Mouse (Mus musculus) intestine, embryonic 15.5 days (tissue): ENCODE measurements around the gene Palmd. TPM values are rescaled to one million over a fixed set of nuclear protein-coding genes. Genes with fewer than 3 reads are reported as not detected.

ENCODE experiments used
- ATAC-seq: fragments of 200-750 bp; cut with Nextera tagmentation; 2 replicates; pipeline ENCODE4 v1.8.0; 2017; ENCODE audit warnings: moderate TSS enrichment, moderate library complexity
- H3K27ac ChIP-seq: fragments of 300-500 bp; sonication (generic); 2 replicates; pipeline ENCODE4 v1.5.1; 2015; ENCODE audit warnings: mild to moderate bottlenecking, inconsistent platforms
- H3K27me3 ChIP-seq: fragments of 300-500 bp; sonication (generic); replicated peaks from 2 replicates; pipeline ENCODE4 v1.6.1; 2015; ENCODE audit warnings: inconsistent platforms
- H3K36me3 ChIP-seq: fragments of 300-500 bp; sonication (generic); 2 replicates; pipeline ENCODE4 v1.6.1; 2015; ENCODE audit warnings: inconsistent platforms
- H3K4me1 ChIP-seq: fragments of 300-500 bp; sonication (generic); replicated peaks from 2 replicates; pipeline ENCODE4 v1.6.1; 2015; ENCODE audit warnings: inconsistent platforms
- H3K4me2 ChIP-seq: fragments of 300-500 bp; sonication (generic); replicated peaks from 2 replicates; pipeline ENCODE4 v1.6.1; 2015; ENCODE audit warnings: mild to moderate bottlenecking, inconsistent platforms
- H3K4me3 ChIP-seq: fragments of 300-500 bp; sonication (generic); replicated peaks from 2 replicates; pipeline ENCODE4 v1.5.1; 2015; ENCODE audit warnings: inconsistent platforms
- H3K9ac ChIP-seq: fragments of 300-500 bp; sonication (generic); 2 replicates; pipeline ENCODE4 v1.6.1; 2015; ENCODE audit warnings: inconsistent platforms
- H3K9me3 ChIP-seq: fragments of 300-500 bp; sonication (generic); 2 replicates; pipeline ENCODE4 v1.6.1; 2016; ENCODE audit warnings: inconsistent platforms
- WGBS: fragments of 180-500 bp; shearing (Covaris S2); methylation state at CpG from one replicate; pipeline ENCODE4 v1.1.7; 2015; 5-methylcytosine and 5-hydroxymethylcytosine counted together
- polyA plus RNA-seq: library from polyadenylated mRNA; unstranded; fragments of >200 nt; fragmentation: Nextera tagmentation; extraction: Ambion mirVana; gene quantifications from 2 replicates; pipeline ENCODE4 v1.2.1, GENCODE M21; 2015

Gene Palmd
- polyA plus RNA-seq, 1 experiment from 2014 or later = 3.2 TPM

DNA sequence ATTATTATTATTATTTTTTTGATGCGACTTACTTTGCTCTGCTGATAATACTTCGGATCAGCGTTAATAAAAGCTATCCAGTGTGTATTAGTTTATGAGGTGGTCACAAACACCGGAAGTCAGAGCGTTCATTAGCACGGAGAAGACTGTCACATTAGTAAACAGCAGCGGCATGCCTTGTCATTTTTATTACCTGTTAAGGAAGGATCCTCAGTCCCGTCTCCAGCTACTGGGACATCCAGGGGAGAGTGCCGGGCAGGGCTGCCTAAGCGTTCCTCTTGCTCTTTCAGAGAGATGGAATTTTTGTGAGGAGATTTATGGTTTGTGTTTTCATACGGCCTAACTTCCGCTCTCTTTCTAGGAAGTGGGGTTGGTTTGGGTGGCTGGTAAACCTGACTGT lies 45.7 kb downstream of the Palmd start:
- Histone ChIP-seq H3K27me3 (no peaks in the 10 kb centered on the region), H3K9ac (no peak overlapping the region), H3K4me3 (no peak overlapping the region), H3K36me3 (no peaks in the 10 kb centered on the region), H3K4me2 (0 out of 2 replicates have a peak overlapping the region, but pooled peaks have one; percentile 19), H3K9me3 (no peaks in the 10 kb centered on the region), H3K27ac (no peak overlapping the region), H3K4me1 (no peaks in the 10 kb centered on the region)
- ATAC-seq = no peak
- 38% methylated on average over 12 of the region's 12 CpGs for WGBS

GRCm38 (mm10) chr3:116921535-116921934 lies 47.3 kb downstream of the Palmd start:
- 77% methylated on average over 3 of the region's 3 CpGs for WGBS
- Histone ChIP-seq H3K27ac (no peak overlapping the region), H3K9me3 (no peaks in the 10 kb centered on the region), H3K36me3 (no peaks in the 10 kb centered on the region), H3K9ac (no peak overlapping the region), H3K27me3 (no peaks in the 10 kb centered on the region), H3K4me1 (no peaks in the 10 kb centered on the region), H3K4me2 (no peak overlapping the region), H3K4me3 (no peak overlapping the region)
- no peak for ATAC-seq

- Histone ChIP-seq H3K9me3 (no peaks in the 10 kb centered on the region), H3K4me3 (no peak overlapping the region), H3K4me1 (no peaks in the 10 kb centered on the region), H3K27ac (no peak overlapping the region), H3K4me2 (no peak overlapping the region), H3K27me3 (no peaks in the 10 kb centered on the region), H3K36me3 (no peaks in the 10 kb centered on the region), H3K9ac (no peak overlapping the region)
- no peak for ATAC-seq
- 90% methylated on average over 4 of the region's 4 CpGs for WGBS
Observed at GRCm38 (mm10) chr3:116917016-116917415, 51.8 kb downstream of the Palmd start.

DNA sequence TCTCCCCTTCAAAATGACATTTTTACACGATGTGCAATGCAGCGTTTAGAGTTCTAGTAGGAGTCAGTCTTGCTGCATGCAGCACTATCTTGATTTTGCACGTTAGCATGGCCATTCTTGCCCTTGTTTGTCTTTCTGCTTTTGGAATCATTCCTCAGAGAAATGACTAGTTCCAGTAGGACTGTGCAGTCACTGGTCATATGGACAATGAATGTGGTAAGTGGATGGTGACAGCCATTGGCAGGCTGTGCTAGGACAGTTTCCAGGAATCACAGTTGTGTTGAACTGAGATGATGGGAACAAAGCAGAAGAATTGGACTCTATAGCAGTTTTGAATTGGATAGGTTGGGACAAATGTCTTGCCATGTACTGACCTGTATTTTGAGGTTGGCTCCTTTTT lies 53.9 kb downstream of the Palmd start:
- no peak overlapping the region for H3K27ac ChIP-seq
- no peaks in the 10 kb centered on the region for H3K4me1 ChIP-seq
- H3K27me3 ChIP-seq = no peaks in the 10 kb centered on the region
- no peaks in the 10 kb centered on the region for H3K9me3 ChIP-seq
- H3K4me2 ChIP-seq = no peak overlapping the region
- 76% methylated on average over 3 of the region's 3 CpGs for WGBS
- H3K9ac ChIP-seq = no peak overlapping the region
- no peak overlapping the region for H3K4me3 ChIP-seq
- no peak for ATAC-seq
- no peaks in the 10 kb centered on the region for H3K36me3 ChIP-seq

DNA sequence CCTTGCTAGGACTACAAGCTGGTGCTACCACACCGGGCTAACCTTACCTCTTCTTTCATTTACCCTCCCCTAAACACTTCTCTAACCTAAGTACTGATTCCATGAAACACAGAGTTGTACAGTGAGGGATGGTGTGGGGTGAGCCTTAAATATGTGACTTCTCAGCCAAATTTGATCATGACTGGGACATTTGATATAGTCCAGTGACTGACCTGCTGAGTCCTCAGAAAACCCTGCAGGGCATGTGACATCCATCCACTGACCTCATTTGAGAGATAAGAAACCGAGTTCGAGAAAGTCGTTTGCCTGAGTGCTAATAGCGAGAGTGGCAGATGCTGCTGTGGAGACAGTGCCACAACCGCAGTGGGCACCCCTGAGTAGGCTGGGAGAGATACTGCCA lies 54.4 kb downstream of the Palmd start:
- Histone ChIP-seq H3K9ac (no peak overlapping the region), H3K9me3 (no peaks in the 10 kb centered on the region), H3K4me3 (no peak overlapping the region), H3K27ac (no peak overlapping the region), H3K27me3 (no peaks in the 10 kb centered on the region), H3K4me1 (no peaks in the 10 kb centered on the region), H3K4me2 (no peak overlapping the region), H3K36me3 (no peaks in the 10 kb centered on the region)
- 85% methylated on average over 6 of the region's 6 CpGs for whole genome bisulfite sequencing
- ATAC-seq = no peak

DNA sequence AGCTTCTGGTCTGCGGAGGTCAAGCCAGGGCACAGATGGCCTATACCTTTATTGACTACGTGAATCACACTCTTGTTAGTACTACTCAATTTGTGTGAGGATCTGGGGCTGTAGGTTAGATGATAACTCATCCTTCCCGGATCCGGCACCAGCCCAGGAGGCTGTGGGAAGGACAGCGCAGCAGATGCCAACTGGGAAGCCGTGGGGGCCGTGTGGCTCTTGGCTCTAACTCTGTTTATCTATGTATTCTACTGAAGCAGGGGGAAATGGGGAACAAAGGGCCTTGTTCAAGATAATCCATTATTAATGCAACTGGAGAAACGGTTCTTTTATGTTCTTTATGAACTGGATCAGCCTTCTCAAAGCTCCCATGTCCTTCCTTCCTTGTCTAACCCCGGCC lies 62.2 kb downstream of the Palmd start:
- H3K9ac ChIP-seq = no peak overlapping the region
- H3K27me3 ChIP-seq = no peaks in the 10 kb centered on the region
- H3K4me2 ChIP-seq = no peak overlapping the region
- no peak overlapping the region for H3K27ac ChIP-seq
- H3K36me3 ChIP-seq = no peaks in the 10 kb centered on the region
- ATAC-seq = no peak
- H3K9me3 ChIP-seq = no peaks in the 10 kb centered on the region
- no peak overlapping the region for H3K4me3 ChIP-seq
- no peaks in the 10 kb centered on the region for H3K4me1 ChIP-seq
- 75% methylated on average over 9 of the region's 9 CpGs for WGBS

GRCm38 (mm10) chr3:116905898-116906297 lies 62.9 kb downstream of the Palmd start:
- no peaks in the 10 kb centered on the region for H3K27me3 ChIP-seq
- 79% methylated on average over 16 of the region's 16 CpGs for WGBS
- H3K27ac ChIP-seq = no peak overlapping the region
- H3K4me3 ChIP-seq = no peak overlapping the region
- 0 out of 2 replicates have a peak, but pooled peaks cover 3% of the 10 kb centered on the region for H3K36me3 ChIP-seq
- no peaks in the 10 kb centered on the region for H3K9me3 ChIP-seq
- H3K4me2 ChIP-seq = no peak overlapping the region
- H3K9ac ChIP-seq = no peak overlapping the region
- ATAC-seq = no peak
- H3K4me1 ChIP-seq = no peaks in the 10 kb centered on the region

DNA sequence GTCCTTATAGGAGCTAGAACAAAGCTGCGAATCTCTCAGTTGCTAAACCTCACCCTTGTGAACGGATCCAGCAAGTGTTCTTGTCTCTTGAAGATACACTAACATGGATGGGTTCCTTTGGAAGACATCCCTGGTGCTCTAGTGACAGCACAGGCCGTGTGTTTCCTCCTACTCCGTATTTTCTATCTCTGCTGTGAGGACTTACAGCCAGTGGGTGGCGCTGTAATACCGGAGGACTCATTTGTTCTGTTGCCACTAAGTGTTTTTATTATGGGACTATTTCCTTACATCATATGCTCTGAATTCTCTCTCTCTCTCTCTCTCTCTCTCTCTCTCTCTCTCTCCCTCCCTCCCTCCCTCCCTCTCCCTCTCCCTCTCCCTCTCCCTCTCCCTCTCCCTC lies 64.6 kb downstream of the Palmd start:
- Histone ChIP-seq H3K4me2 (no peak overlapping the region), H3K9me3 (no peaks in the 10 kb centered on the region), H3K27ac (no peak overlapping the region), H3K27me3 (no peaks in the 10 kb centered on the region), H3K4me3 (no peak overlapping the region), H3K9ac (no peak overlapping the region), H3K4me1 (no peaks in the 10 kb centered on the region), H3K36me3 (0 out of 2 replicates have a peak, but pooled peaks cover 3% of the 10 kb centered on the region)
- ATAC-seq = no peak
- 28% methylated on average over 6 of the region's 6 CpGs for WGBS

GRCm38 (mm10) chr3:116892872-116893271 lies 75.9 kb downstream of the Palmd start:
- H3K9me3 ChIP-seq = no peaks in the 10 kb centered on the region
- no peak overlapping the region for H3K4me3 ChIP-seq
- no peaks in the 10 kb centered on the region for H3K4me1 ChIP-seq
- H3K27me3 ChIP-seq = no peaks in the 10 kb centered on the region
- H3K9ac ChIP-seq = no peak overlapping the region
- 70% methylated on average over 9 of the region's 9 CpGs for WGBS
- no peak overlapping the region for H3K4me2 ChIP-seq
- H3K36me3 ChIP-seq = no peaks in the 10 kb centered on the region
- no peak overlapping the region for H3K27ac ChIP-seq
- ATAC-seq = peak; percentile 92

- Histone ChIP-seq H3K9ac (no peak overlapping the region), H3K4me3 (no peak overlapping the region), H3K4me2 (no peak overlapping the region), H3K4me1 (no peaks in the 10 kb centered on the region), H3K9me3 (no peaks in the 10 kb centered on the region), H3K36me3 (no peaks in the 10 kb centered on the region), H3K27me3 (no peaks in the 10 kb centered on the region), H3K27ac (no peak overlapping the region)
- 94% methylated on average over 6 of the region's 6 CpGs for WGBS
- ATAC-seq = no peak
Observed at GRCm38 (mm10) chr3:116892206-116892563, 76.6 kb downstream of the Palmd start.

DNA sequence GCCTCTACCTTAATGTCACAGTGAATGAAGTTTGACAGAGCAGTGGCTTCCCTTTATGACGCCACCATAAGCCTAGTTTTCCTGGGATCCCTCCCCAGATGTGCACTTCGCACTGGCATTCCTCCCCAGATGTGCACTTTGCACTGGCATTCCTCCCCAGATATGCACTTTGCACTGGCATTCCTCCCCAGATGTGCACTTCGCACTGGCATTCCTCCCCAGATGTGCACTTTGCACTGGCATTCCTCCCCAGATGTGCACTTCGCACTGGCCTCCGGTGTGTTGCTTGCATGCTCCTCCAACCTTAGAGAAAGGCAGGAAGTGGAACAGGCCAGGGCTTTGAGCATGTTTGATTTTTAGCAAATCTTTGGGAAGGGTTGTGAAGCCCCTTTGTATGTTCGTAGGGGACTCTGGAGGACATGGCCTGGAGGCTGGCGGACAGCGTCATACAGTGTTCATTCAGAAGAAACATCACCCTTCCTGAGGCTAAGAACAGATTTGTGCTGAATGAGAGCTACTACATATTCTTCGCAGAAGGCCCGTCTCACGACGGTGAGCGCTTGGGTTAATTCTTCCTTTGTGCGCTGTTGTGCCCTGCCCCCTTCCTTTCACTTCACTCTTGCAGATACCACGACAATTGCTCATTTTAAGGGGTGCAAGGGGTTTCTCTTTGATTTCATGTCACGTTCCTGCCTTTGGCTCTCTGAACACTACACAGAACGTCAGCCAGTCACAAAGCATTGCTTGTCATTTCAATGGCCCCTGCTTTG lies 77.2 kb downstream of the Palmd start:
- Histone ChIP-seq H3K4me1 (no peaks in the 10 kb centered on the region), H3K27ac (no peak overlapping the region), H3K27me3 (no peaks in the 10 kb centered on the region), H3K4me3 (no peak overlapping the region), H3K9ac (no peak overlapping the region), H3K4me2 (no peak overlapping the region), H3K9me3 (no peaks in the 10 kb centered on the region), H3K36me3 (no peaks in the 10 kb centered on the region)
- 87% methylated on average over 17 of the region's 17 CpGs for WGBS
- ATAC-seq = no peak

- 94% methylated on average over 4 of the region's 4 CpGs for WGBS
- no peak for ATAC-seq
Observed at GRCm38 (mm10) chr3:116890576-116890975, 78.2 kb downstream of the Palmd start.

DNA sequence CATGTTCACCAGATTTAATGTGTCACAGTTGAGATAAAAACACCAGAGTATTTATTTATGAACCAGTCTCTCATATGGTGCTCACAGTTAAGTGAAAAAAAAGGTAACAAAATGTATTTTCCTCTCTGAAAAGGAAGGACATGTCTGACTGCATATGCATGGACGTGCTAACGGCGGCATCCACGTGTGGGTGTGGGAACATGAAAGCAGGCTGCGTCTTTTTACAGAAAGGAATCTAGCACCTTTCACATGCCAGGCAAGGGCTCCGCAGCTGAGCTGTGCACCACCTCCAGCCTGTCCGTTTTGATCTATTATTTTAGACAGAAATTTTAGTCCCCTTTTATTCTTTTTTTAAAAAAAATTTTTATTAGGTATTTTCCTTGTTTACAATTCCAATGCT lies 79.4 kb downstream of the Palmd start:
- H3K4me2 ChIP-seq = no peak overlapping the region
- H3K9ac ChIP-seq = no peak overlapping the region
- no peaks in the 10 kb centered on the region for H3K4me1 ChIP-seq
- H3K9me3 ChIP-seq = no peaks in the 10 kb centered on the region
- ATAC-seq = no peak
- 91% methylated on average over 7 of the region's 7 CpGs for WGBS
- no peak overlapping the region for H3K4me3 ChIP-seq
- no peaks in the 10 kb centered on the region for H3K36me3 ChIP-seq
- H3K27ac ChIP-seq = no peak overlapping the region
- H3K27me3 ChIP-seq = no peaks in the 10 kb centered on the region

More at GRCm38 (mm10) chr3:116890576-116890975, 78.2 kb downstream of the Palmd start:
- H3K9ac ChIP-seq = no peak overlapping the region
- no peak overlapping the region for H3K4me3 ChIP-seq
- H3K36me3 ChIP-seq = no peaks in the 10 kb centered on the region
- H3K27ac ChIP-seq = no peak overlapping the region
- no peaks in the 10 kb centered on the region for H3K9me3 ChIP-seq
- H3K4me2 ChIP-seq = no peak overlapping the region
- no peaks in the 10 kb centered on the region for H3K4me1 ChIP-seq
- no peaks in the 10 kb centered on the region for H3K27me3 ChIP-seq
